Mouse (Mus musculus) adrenal gland, postnatal 4 days (tissue): ENCODE measurements around the gene Thnsl1. TPM values are rescaled to one million over a fixed set of nuclear protein-coding genes. Genes with fewer than 3 reads are reported as not detected.
"Not testable (repeated sequence)": the region's sequence is repeated elsewhere in the genome, so short reads cannot be mapped to it uniquely, and the experiment has no call there.

Source experiments
- DNase-seq, 2 experiments: peaks; one replicate each; pipeline ENCODE4 v3.0.0; 2021 to 2022; ENCODE audit warnings: low spot score in 2 of 2, mixed read lengths in 2 of 2
- total RNA-seq, 2 experiments: library from RNA; stranded (reverse); gene quantifications; 2 replicates each; pipeline ENCODE4 v1.2.3; 2021

Gene Thnsl1
- total RNA-seq, 2 experiments from 2014 or later: 6.5 to 7.3 TPM

DNA sequence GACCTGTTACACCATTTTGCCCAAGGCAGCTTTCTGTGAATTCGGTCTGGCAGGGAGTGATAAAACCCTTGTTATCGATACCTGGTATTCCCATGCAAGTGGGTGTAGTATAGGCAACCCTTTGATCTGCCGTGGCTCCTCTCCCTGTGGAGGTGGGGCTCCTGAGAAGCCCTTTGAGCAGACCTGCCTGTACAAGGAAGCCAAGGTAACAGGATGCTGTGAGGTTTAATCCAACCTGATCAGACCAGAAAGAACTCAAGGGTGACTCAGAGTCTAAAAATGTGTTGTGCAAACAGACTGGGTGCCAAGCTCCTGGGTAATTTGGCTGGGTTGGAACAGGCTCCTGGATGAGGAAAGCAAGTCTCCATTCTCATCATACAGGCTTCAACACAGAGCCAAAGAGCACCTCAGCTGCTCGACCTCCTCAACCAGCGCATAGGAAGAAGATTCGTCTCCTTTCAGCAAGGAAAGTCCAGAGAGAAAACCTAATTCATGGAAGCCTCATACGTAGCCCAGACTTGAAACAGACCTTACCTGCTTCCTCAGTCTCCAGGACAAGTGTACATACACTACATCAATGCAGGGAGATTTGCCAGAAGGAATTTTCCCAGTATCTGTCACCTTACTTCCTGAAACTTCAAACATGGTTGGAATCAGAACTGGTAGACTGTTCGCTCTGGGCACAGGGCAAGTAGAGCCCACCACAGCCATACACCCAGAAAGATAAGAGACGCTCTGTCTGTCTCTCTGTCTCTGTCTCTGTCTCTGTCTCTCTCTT, 29.5 kb downstream of the Thnsl1 start:
- no peak for DNase-seq

DNA sequence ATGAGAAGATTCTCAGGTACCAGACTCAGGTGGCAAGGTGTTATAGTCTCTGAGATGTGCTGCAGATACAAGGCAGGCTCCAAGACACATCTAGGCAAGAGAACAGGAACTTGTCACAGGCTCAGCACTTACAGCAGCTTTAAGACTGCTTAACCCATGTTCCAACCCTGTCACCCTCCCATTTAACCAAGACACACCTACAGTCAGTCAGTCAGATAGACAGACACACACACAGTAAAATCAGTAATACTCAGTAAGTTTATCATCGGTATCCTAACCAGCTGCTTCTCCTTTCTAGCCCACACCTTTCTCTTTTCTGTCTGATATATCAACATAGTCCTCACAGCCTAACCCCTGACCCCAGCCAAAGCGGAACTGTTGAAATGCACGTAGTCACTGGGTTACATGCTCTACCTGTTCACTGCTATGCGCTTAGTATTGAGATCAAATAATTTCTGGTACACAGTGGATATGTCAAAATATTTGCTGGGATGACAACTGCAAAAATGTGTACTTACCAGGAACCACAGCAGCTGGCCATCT, 30.4 kb downstream of the Thnsl1 start:
- DNase-seq: no peak

DNA sequence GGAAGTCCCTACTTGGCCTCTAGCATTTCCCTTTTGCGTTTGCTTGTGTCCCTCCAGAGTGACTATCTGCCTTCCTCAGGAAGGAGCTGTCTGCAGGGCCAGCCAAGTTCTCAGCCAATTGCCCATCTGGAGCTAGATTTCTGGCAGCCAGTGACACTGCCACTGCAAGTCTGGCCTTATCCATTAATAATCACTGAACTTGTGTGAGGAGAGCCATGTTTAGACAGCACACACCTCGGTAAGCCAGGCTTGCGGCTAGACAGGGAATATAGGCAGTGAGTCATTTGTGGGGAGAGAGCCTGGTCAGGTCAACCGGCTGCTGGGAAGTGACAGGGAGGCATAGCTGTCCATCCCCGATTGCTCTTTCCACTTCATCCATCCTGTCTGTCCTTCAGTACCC, 31.3 kb downstream of the Thnsl1 start:
- no peak for DNase-seq

DNA sequence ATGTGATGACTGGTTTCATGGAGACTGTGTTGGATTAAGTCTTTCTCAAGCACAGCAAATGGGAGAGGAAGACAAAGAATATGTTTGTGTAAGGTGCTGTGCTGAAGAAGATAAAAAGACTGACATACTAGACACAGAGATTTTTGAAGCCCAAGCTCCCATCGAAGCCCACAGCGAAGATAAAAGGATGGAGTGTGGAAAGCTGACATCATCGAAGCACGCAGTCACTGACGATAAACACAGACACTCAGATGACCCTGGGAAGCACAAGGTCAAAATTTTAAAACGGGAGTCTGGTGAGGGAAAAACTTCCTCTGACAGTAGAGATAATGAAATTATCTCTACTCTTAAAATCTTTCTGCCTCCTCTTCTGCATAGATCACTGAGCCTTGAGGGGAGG, 38.6 kb downstream of the Thnsl1 start:
- not testable (repeated sequence) for DNase-seq

DNA sequence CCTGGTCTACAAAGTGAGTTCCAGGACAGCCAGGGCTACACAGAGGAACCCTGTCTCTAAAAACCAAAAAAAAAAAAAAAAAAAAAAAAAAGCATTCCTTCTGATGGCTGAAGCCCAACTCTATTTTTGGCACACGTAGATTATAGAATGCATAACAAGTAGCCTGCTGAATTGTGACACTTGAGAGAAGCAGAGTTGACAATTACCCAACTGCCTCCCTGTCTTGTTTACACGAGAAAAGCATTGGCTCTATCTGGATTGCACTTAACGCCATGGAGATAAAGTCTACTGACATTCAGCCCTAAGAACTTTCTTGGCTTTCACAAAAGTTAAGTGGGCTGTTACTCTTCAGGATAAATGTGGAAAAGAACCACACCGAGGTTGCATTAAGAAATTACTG, 39.5 kb downstream of the Thnsl1 start:
- no peak for DNase-seq

DNA sequence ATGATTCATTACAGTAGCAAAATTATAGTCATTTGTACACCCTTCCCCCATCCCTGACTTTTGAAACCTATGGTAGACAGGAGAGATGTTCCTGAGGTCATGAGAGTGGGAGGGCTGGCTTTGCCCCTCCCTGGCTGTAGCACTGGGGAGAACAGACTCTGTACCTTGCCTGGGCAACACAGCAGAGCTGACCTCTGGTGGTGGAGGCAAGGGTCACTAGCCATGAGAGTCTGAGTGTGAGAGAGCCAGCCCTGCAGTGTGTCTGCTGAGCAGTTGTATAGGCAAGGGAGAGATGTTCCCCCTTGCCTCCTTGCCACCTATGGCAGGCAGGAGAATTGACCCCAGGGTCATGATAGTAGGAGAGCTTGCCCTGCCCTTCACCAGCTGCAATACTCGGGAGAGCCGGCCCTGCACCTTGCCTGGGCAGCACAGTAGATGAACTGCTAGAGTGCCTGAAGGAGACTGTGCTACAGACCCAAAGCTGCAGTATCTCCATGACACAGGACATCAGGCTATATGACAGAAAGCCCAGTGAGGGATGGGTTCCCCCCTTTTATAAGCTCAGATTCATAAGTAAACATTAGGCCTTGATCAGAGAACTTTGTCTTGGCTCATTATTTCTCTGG, 40.1 kb downstream of the Thnsl1 start:
- DNase-seq: no peak

DNA sequence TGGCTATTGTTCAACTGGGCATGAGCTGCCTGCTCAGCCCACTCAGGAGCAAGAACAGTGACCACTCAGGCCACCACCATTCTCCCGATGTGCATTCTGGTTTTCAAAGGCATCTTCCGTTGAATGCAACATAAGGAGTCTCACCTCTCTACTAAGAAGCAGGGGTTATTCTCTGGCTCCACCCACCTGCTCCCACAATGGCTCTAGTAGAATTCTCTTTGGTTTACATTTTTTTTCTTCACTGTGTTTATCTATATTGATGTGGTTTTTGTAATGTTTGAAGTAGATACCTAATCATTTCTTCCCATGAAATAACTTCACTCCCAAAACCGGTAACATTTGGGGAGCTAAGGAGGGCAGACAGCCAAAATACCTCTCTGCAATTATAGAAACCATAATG, 48.1 kb downstream of the Thnsl1 start:
- DNase-seq: no peak

DNA sequence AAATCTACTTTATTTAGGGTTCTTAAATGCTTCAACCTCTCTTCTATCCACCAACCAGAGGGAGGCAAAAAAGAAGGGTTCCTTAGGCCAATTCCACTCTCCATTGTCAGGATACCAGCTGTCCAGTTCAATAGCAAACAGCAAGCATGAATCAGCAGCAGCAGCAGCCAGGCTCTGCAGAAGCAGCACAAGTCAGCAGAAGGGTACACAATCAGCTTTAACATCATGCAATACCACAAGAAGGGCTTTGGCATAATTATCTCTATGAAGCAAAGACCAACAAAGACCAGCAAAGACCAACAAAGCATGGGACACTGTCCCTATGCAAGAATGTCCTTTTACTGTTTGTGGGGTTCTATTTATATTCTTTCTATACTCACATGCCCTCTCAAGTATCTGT, 48.8 kb downstream of the Thnsl1 start:
- DNase-seq: no peak

DNA sequence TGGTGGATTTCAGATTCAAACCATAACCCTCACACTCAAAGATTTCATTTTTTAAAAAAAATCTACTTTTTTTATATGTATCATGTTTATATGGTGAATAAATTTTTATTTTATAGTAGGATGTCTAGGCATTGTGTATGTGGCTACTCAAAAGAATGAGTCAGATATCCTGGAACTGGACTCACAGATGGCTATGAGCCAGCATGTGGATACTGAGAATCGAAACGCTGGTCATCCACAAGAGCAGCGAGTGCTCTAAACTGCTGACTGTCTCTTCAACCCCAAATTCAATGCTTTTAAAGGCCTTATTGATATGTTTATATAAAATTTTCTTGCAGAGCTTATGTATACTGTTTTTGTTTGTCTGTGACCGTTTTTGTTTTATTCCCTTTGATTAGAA, 52.8 kb downstream of the Thnsl1 start:
- no peak for DNase-seq

DNA sequence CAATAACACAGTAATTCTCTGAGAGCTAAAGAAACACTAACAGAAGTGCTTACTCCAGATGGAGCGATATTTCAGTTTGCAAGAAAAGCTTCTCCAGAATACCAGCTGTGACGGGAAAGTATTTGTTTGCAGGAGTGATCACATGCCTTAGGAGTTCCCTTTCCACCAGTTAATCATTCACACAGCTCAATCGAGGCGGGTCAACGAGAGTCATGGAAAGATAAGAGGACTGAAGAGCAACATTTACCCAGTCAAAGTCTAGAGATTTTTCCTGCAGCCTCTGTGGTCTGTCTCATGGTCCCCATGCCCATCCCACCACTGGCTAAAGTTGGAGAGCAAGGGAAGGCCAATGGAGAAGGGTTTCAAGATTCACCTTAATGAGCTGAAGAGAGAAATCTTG, 53.6 kb downstream of the Thnsl1 start:
- DNase-seq: no peak

DNA sequence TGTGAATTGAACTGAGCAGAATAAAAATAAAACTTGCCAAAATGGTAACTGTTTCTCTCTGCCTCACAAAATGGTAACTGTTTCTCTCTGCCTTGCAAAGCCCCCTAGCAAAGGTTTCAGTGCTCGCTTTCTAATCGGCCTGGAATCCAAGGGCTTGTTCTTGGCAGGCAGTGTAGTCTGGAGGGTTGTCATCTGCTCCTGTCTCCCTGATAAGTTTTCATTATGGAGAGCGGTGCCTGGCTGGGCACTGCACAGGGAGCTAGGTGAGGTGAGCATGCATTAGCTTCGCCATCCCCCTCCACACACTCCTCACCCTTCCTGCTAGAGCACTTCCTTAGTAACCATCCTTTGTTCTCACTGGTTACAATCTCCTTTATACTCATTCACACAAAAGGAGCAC, 54.5 kb downstream of the Thnsl1 start:
- DNase-seq: no peak

DNA sequence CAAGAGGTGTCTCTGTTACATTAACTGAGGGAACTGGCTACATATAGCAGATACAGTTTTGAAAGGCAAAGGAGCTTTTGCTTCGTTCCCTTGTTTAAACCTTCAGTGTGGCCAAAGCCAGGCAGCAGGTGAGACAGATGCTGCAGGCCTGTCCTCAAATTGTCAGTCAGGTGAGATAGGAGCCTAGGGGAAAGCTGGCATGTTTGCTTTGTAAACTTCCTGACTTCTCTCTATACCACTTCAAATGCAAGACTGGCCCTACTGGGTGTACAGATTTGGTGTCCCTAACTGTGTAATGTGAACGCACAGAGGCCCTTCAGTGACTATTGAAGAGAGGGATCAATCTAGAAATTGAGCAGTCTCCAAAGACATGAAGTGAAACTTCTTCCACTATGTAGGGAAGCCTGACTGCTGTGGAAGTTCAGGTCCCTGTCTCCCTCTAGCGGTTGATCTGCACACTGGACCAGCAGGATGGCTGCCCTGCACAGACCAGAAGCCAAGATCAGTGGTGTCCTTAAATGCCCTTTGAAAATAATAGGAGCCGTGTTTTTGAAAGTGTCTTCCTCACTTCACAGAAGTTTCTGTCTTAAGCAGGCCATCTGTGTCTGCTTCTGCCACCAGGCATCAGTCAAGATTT, 56.0 kb downstream of the Thnsl1 start:
- peak in 1 of 2 experiments; percentile 27 for DNase-seq

DNA sequence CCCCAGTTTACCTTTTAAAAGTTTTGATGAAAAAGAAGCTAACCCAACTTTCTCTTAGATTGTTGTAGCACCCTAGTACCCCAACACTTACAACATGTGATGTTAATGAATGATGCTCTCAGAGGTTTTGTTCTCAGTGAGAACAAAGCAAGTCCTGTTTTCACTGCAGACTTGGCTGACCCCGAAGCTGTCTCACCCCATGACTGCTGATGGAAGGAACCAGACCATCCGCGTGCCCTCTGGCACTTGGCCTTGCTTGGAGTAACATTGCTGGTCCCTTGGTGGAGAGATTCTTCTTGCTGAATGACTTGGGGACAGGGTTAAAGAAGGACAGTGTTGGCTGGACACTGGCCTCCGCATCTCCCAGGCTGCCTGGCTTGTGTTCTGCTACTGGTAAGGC, 58.5 kb downstream of the Thnsl1 start:
- no peak for DNase-seq

Other genes starting within 250 kb of the Thnsl1 start
- 100 to 1,000 TPM in 1 of 2 experiments, 10 to 100 TPM in 1; 86.5 to 106 TPM for gene Arhgap21, start 236.8 kb upstream of the Thnsl1 start, total RNA-seq
- 1 to 10 TPM; 1.2 to 2.3 TPM for gene Enkur, start 359 bp upstream of the Thnsl1 start, total RNA-seq
- 1 to 10 TPM in 1 of 2 experiments, under 1 TPM in 1; 0.76 to 1.0 TPM for gene Gpr158, start 161.8 kb downstream of the Thnsl1 start, total RNA-seq